Mouse (Mus musculus): ENCODE measurements around the gene Tmem243. TPM values are rescaled to one million over a fixed set of nuclear protein-coding genes. Genes with fewer than 3 reads are reported as not detected.

Tmem243 gene
- polyA plus RNA-seq (2016; fragmentation: Nextera tagmentation; extraction: Ambion mirVana): 11.5 and 13.2 TPM in 2 replicates

DNA sequence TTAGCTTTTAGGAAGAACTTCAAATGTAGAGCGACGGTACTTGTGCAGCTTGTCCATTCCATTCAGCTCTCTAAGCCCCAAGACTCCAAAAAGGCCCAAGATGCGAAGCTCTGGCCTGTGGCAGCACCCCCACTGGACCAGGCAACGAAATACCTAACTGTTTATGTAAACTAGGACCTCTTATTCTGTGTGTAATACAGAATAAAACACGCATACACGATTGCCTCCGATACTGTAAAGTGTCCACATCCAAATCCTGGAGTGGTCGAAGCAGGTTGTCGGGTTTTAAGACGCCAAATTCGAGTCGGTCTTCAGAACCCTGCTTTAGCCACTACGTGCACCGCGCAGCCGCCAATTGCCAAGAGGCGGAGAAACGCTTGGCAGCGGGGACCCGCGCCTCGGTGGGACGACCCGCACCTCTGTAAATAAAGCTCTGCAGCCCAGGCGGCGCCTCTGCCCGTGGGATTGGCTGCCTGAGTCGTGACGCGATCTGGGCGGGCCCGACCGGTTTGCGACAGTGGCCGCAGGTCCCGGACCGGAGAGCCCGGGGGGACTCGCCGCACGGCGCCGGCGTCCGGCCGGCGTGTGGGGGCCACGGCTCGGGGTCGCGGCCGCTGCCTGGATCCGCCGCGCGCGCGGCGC is at the start of gene Tmem243:
TSS of gene Tmem243 (plus strand) at position 462 of the 642 bp plus-strand sequence.
- H3K4me1 ChIP-seq: peaks cover 4% of the 10 kb centered on the region; the same call in 1 of the 2 replicates
- H3K4me3 ChIP-seq: peak within 1 kb of the TSS; percentile 90
- DNase-seq (ENCODE audit: low spot score): peak; percentile 93
- H3K27me3 ChIP-seq (ENCODE audit: insufficient read depth, poor library complexity, severe bottlenecking): peaks cover 21% of the 10 kb centered on the region; the same call in 1 of the 2 replicates
- H3K9me3 ChIP-seq: peaks cover 4% of the 10 kb centered on the region
- WGBS: under 1% methylated on average over 44 of the region's 59 CpGs
- H3K27ac ChIP-seq: peak within 1 kb of the TSS; percentile 84
- H3K36me3 ChIP-seq: no peaks in the 10 kb centered on the region

DNA sequence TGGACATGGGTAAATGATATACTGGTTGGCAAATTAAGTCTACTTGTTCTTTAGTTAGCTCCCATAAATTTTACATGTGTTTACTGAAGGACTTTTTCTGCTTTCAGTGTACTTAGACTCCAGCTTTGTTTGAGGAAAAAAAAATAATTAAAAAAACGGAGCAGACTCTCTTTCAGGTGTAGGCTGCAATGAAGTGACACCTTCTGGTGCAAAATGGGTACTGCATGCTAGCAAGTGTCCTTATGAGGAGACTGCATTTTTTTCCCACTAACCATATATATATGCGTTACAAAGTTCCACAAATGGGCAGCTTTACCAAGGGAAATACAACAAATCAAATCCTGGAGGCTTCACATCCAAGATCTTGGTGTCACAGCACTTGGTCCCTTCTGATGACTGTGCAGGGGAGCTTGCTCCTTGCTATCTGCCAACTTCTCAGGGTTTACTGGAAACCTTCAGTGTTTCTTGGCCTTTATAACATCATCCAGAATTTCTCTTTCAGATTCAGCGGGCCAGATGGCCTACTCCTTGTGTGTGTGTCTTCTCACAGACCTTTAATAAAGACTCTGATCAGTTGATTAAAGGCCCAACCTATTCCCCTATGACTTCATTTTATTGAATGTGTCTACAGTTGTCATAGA is 44.3 kb upstream of the Tmem243 start:
- Histone ChIP-seq H3K27me3 (ENCODE audit: insufficient read depth, poor library complexity, severe bottlenecking) (no peaks in the 10 kb centered on the region), H3K9me3 (no peaks in the 10 kb centered on the region), H3K36me3 (no peaks in the 10 kb centered on the region), H3K4me1 (no peaks in the 10 kb centered on the region), H3K27ac (no peak overlapping the region), H3K4me3 (no peak overlapping the region)
- DNase-seq (ENCODE audit: low spot score): no peak
- 25% methylated on average over 3 of the region's 3 CpGs for WGBS

DNA sequence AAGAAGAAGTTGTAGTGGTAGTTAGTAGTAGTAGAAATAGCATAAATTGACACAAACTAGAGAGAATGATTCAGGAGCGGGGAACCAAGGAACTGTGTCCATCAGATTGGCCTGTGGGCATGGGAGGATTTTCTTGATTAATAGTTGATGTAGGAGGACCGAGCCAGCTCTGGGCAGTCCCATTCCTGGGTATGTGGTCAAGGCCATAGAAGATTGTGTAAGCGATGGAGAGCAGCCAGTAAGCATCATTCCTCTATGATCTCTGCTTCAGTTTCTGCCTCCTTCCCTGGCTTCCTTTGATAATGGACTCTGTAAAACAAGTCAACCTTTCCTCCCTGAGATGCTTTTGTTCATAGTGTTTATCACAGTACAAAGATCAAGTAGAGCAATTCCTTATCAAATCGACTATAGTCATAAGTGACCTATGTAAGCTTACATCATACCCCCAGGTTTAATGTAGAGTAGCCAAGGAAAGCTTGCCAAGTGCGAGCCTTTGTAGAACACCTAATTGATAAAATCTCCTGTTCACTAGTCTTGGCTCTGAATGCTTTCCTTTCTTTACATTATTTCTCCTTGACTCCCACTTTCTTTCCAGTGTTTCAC is 43.1 kb upstream of the Tmem243 start:
- WGBS: 77% methylated on average over 5 of the region's 5 CpGs
- no peaks in the 10 kb centered on the region for H3K9me3 ChIP-seq

DNA sequence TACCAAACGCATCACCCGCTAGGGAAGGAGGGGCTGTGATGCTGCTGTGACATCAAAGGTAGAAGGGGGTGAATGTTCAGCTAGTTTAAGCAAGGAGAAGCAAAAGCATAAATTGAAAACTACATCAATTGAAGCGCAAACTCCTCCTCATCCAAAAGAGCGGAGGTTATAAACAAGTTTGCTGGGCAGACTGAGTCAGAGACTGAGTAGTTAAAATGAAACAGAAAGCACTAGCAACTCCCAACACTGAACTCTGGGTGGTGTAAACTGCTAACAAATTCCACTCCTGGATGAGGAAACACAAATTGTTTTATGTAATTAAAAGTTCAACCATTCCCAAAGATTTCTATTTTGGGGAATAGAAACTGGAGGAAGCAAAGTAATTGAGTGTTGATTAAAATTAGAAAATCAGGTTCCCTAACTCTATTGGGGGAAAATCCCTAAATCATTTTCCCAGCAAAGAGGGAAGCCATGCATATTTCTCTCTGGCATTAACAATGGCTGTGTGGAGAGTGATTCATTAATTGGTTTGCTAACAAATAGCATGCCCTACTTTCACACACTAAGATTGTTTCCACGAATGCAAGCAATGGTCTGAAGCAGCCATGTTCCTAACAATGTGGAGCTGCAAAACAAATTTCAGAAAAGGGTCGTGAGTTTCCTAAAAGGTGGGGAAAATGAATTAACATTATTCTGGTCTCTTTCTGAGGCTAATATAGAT is 41.0 kb upstream of the Tmem243 start:
- no peak for DNase-seq (ENCODE audit: low spot score)
- WGBS: 79% methylated on average over 6 of the region's 6 CpGs
- Histone ChIP-seq H3K27ac (no peak overlapping the region), H3K9me3 (no peaks in the 10 kb centered on the region), H3K4me1 (no peaks in the 10 kb centered on the region), H3K4me3 (no peak overlapping the region), H3K36me3 (no peaks in the 10 kb centered on the region), H3K27me3 (ENCODE audit: insufficient read depth, poor library complexity, severe bottlenecking) (no peaks in the 10 kb centered on the region)

More for the DNA sequence above, 43.1 kb upstream of the Tmem243 start:
- Histone ChIP-seq H3K4me1 (no peaks in the 10 kb centered on the region), H3K27me3 (ENCODE audit: insufficient read depth, poor library complexity, severe bottlenecking) (no peaks in the 10 kb centered on the region), H3K4me3 (no peak overlapping the region), H3K36me3 (no peaks in the 10 kb centered on the region), H3K27ac (no peak overlapping the region)
- no peak for DNase-seq (ENCODE audit: low spot score)

DNA sequence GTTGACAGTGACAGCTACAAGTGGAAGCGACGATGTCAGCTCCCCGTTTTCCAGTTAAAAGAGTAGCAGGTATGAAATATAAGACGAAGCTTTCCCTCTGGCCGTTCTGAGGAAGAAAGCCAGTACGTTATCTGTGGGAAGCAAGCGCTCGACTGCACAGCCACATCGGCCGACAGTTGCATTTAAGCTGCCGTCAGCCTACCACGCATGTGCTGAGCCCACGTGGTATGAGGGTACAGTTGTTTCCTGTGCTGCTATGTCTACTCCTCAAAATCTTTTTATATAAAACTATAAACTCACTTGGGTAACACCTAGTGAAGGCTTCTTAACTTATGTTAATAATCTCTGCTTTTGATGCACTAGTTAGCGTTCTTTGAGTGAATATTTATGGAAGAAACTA is 40.2 kb upstream of the Tmem243 start:
- H3K27me3 ChIP-seq (ENCODE audit: insufficient read depth, poor library complexity, severe bottlenecking): no peaks in the 10 kb centered on the region
- WGBS: 84% methylated on average over 14 of the region's 14 CpGs

DNA sequence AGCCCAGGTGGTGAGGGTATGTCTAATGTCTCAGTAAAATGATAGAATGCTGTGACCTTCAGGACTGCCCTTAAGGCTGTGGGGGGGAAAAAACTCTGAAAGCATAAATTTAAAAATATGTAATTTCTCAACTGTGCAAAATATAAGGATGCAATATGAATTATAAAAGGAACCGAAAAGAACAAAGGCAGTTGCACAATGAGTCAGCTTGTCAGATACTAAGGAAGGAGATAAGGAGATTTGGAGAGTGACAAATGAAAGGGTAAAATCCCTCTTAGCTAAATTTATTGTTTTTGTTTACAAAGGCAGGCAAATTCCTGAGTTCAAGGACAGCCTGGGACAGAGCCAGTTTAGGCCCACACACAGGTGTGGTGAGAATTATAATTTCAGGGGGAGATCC is 36.3 kb upstream of the Tmem243 start:
- no peak overlapping the region for H3K4me3 ChIP-seq
- no peaks in the 10 kb centered on the region for H3K4me1 ChIP-seq
- WGBS: 88% methylated on average over 1 of the region's 1 CpGs
- DNase-seq (ENCODE audit: low spot score): no peak
- H3K27ac ChIP-seq: no peak overlapping the region
- no peaks in the 10 kb centered on the region for H3K36me3 ChIP-seq
- no peaks in the 10 kb centered on the region for H3K27me3 ChIP-seq (ENCODE audit: insufficient read depth, poor library complexity, severe bottlenecking)
- no peaks in the 10 kb centered on the region for H3K9me3 ChIP-seq

More for the DNA sequence above, 40.2 kb upstream of the Tmem243 start:
- H3K9me3 ChIP-seq: no peaks in the 10 kb centered on the region
- no peak for DNase-seq (ENCODE audit: low spot score)
- no peak overlapping the region for H3K4me3 ChIP-seq
- no peaks in the 10 kb centered on the region for H3K4me1 ChIP-seq
- no peaks in the 10 kb centered on the region for H3K36me3 ChIP-seq
- no peak overlapping the region for H3K27ac ChIP-seq

DNA sequence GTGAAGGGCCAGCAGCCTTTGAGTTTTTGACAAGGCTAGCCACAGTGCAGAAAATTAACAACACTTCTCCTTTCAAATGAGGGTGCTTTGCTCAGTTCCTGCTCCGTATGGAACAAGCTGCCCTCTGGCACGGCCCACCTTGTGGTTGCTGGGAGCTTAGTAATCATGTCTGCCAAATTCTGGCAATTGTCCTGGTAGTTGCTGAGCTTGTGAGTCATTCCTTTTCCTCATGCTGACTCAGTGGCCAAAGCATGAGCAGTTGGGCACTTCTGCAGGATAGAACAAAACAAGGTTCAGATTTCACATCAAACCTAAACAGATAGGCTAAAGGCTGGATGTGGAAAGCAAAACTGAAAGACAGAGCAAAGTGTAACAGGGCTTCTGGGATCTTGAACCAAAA is 31.6 kb upstream of the Tmem243 start:
- Histone ChIP-seq H3K27ac (no peak overlapping the region), H3K4me3 (no peak overlapping the region), H3K36me3 (no peaks in the 10 kb centered on the region), H3K4me1 (no peaks in the 10 kb centered on the region), H3K9me3 (no peaks in the 10 kb centered on the region), H3K27me3 (ENCODE audit: insufficient read depth, poor library complexity, severe bottlenecking) (no peaks in the 10 kb centered on the region)
- 56% methylated on average over 2 of the region's 2 CpGs for WGBS
- peak; percentile 63 for DNase-seq (ENCODE audit: low spot score)

DNA sequence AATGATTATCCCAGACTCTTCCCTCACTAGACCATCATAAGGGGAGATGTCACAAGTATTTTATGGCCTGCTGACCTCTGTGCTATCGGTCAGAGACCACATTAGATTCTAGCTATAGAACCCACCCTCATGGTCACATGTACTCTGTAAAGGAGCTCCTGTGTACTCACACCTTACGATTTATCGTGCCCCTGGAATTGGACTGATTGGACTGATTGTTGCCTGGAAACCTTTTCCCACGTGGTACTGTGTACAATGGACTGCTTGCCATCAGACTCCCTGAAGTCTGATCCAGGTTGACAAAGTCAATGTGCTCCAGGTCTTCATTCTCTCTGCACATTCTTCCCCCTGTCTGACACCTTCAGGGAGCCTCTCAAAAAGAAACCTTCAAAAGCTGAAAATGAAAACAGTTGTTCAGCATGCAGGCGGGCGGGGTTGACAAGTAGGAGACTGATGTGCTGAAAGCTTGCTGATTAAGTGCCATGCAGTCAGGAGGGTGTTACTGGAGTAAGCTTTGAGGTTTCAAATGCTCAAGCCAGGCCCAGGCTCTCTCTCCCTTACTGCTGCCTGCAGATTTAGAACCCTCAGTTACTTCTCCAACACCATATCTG is 30.8 kb upstream of the Tmem243 start:
- peak; percentile 66 for DNase-seq (ENCODE audit: low spot score)
- 56% methylated on average over 6 of the region's 6 CpGs for WGBS
- no peak overlapping the region for H3K4me3 ChIP-seq
- no peaks in the 10 kb centered on the region for H3K9me3 ChIP-seq
- H3K4me1 ChIP-seq: no peaks in the 10 kb centered on the region
- no peaks in the 10 kb centered on the region for H3K27me3 ChIP-seq (ENCODE audit: insufficient read depth, poor library complexity, severe bottlenecking)
- no peaks in the 10 kb centered on the region for H3K36me3 ChIP-seq
- H3K27ac ChIP-seq: no peak overlapping the region

DNA sequence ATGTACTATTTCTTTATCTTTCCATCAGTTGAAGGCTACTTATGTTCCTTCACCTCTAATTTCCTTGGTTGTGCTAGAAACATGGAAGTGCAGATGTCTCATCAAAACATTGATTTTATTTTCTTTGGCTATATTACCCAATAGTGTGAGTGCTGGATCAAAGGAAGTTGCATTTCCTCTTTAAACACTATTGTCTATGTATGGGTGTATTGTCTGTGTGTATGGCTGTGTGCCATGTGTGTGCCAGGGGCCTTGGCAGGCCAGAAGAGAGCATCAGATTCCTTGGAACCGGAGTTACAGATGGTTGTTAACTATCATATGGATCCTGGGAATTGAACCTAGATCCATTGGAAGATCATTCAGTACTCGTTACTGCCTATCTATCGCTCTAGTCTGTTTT is 29.1 kb upstream of the Tmem243 start:
- WGBS: 90% methylated on average over 3 of the region's 3 CpGs
- no peaks in the 10 kb centered on the region for H3K9me3 ChIP-seq
- H3K27ac ChIP-seq: no peak overlapping the region
- no peaks in the 10 kb centered on the region for H3K36me3 ChIP-seq
- no peaks in the 10 kb centered on the region for H3K27me3 ChIP-seq (ENCODE audit: insufficient read depth, poor library complexity, severe bottlenecking)
- DNase-seq (ENCODE audit: low spot score): peak; percentile 4
- H3K4me1 ChIP-seq: no peaks in the 10 kb centered on the region
- H3K4me3 ChIP-seq: no peak overlapping the region

DNA sequence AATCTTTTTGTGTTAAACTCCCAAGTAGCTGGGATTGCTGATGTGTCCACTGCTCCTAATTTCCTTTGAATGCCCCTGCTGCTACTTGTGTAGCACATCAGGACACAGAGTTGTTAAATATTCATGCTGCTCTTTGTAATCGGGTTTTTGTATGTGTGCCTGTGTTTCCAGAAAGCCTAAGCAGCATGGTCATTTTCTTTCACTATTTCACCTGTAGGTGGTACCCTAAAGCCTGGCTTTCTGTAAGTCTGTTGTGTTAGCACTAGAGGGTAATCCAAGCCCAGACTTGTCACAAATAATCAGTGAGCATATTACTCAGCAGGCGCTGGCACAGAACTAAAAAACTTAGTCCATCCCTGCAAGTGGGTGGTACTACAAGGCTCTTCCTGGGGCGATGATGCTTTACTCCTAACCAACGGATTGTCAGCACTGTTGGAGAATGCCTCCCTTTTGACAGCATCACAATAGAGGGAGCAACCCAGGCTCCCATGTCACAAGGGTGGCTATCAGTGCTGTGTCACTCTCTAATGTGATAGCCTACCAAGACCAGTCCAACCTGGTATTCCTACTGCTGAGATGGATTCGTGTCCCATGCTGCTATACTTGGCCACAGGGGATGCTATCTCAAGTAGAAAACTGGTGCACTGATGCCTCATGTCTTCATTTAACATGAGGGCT is 27.2 kb upstream of the Tmem243 start:
- DNase-seq (ENCODE audit: low spot score): no peak
- Histone ChIP-seq H3K9me3 (no peaks in the 10 kb centered on the region), H3K4me1 (no peaks in the 10 kb centered on the region), H3K27ac (no peak overlapping the region), H3K27me3 (ENCODE audit: insufficient read depth, poor library complexity, severe bottlenecking) (no peaks in the 10 kb centered on the region), H3K36me3 (no peaks in the 10 kb centered on the region), H3K4me3 (no peak overlapping the region)
- 47% methylated on average over 5 of the region's 5 CpGs for WGBS

DNA sequence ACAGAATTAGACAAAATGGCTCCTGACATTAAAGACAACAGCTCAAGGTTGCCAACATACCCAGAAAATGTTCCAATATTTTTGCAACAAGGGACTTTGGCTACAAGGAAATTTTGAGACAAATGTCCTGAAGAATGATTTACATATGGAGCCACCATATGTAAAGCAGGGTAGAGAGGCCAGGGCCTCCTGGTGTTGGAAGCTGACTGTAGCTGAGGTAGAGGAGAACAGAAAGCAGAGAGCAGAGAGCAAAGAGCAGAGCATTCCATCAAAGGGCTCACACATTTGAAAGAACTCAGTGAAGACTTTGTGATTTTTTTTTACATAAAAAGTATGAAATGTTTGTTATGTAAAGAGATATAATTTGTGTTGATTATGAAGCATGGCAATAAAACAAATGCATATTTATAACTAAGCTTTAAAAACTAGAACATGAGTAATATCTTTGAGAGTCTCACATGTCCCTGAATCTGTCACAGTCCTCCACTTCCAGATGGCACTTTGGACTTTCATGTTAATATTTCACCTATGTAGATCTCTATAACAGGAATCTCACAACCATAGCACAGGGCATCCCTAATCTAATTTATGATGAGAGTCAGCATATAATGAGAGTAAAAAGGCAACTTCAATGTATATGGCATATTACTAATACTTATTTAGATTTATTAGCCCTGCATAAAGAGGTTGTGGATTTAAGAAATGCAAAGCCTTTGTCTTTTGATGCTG is 20.5 kb upstream of the Tmem243 start:
- Histone ChIP-seq H3K27me3 (ENCODE audit: insufficient read depth, poor library complexity, severe bottlenecking) (no peaks in the 10 kb centered on the region), H3K36me3 (no peaks in the 10 kb centered on the region), H3K9me3 (no peaks in the 10 kb centered on the region), H3K4me1 (no peaks in the 10 kb centered on the region), H3K27ac (no peak overlapping the region), H3K4me3 (no peak overlapping the region)
- no peak for DNase-seq (ENCODE audit: low spot score)
